ENCODE assay signal across 11 mouse cellular contexts in the genomic region with DNA sequence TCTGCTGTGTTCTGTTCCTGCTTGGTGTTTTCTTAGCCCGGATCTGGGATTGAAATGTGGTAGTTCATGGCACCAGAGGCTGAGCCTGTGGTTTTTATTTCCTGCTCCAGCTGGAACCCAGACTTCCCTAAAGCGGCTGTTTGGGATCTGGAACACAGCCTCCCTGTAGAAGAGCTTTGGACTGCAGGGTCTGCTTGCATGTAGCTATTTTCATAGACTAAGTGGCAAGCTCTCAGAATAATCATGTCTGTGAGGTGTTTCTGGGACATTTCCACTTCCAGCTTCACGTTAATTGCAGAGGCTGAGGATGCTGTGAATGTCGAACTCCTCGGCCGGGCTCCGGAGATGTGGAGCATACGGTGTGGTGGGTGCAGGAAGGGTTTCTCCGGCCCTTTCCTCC.
DNase-seq lines count a peak whose midpoint lies in the region; ATAC-seq lines count a peak whose summit lies in the region.
"Had no signal": no experiment of that assay in that cellular context is flagged by ENCODE, and none has a peak within 500 bp of the region (broad histone marks: within the 10 kb centered on the region; RNA-seq: fewer than 3 reads in every experiment).

No protein-coding gene starts in this region.

- H3K27ac ChIP-seq in stomach, embryonic 16.5 days (ENCODE audit: low read length) = peak overlapping the region; percentile 51
- no peak overlapping the region for H3K27ac ChIP-seq in forebrain, embryonic 14.5 days (ENCODE audit: low read depth, low read length)

- H3K27me3 ChIP-seq in stomach, embryonic 16.5 days (ENCODE audit: control insufficient read depth, insufficient read depth, low read length) = no peaks in the 10 kb centered on the region
- no peaks in the 10 kb centered on the region for H3K27me3 ChIP-seq in forebrain, embryonic 14.5 days (replicated peaks; ENCODE audit: control insufficient read depth, insufficient read depth, low read length)

- intact Hi-C loops in left cerebral cortex, postnatal 14 days (cut with DNase I) = no loop called here
- intact Hi-C loops in left cerebral cortex, postnatal 4 days (cut with DNase I) = no loop called here

- ATAC-seq in stomach, embryonic 16.5 days (ENCODE audit: insufficient read depth, low FRiP score) = no peak
- ATAC-seq in forebrain, embryonic 14.5 days = no peak

- DNase-seq in heart, adult 18-20 months = peak; percentile 33 to 43
- no peak for DNase-seq in heart, adult 8-10 months (ENCODE audit: low spot score)
- DNase-seq in left cerebral cortex, postnatal 14 days (ENCODE audit: low spot score in 2 of 2) = peak; percentile 25 to 52
- no peak for DNase-seq in left cerebral cortex, postnatal 4 days
- peak; percentile 49 for DNase-seq in kidney, postnatal 10 days
- no peak for DNase-seq in c-Kit-positive CD71-positive TER-119-positive erythroid progenitor cells, embryonic 14.5 days (ENCODE audit: low spot score)
- no peak for DNase-seq in forebrain, embryonic 14.5 days (ENCODE audit: low spot score)
- DNase-seq: cerebellum, adult 9-10 months; thymus, postnatal 14 days had no signal

- no peak overlapping the region for H3K4me2 ChIP-seq in stomach, embryonic 16.5 days (ENCODE audit: low read depth, low read length)
- no peak overlapping the region for H3K4me2 ChIP-seq in forebrain, embryonic 14.5 days (ENCODE audit: low read length)

- H3K9ac ChIP-seq in stomach, embryonic 16.5 days (ENCODE audit: low read length) = peak overlapping the region; percentile 19; the same call in 1 of the 2 replicates
- no peak overlapping the region for H3K9ac ChIP-seq in forebrain, embryonic 14.5 days (ENCODE audit: low read length)

- 60% methylated on average over 9 of the region's 9 CpGs for WGBS in stomach, embryonic 16.5 days
- WGBS in forebrain, embryonic 14.5 days = 87% methylated on average over 9 of the region's 9 CpGs

- no peaks in the 10 kb centered on the region for H3K36me3 ChIP-seq in stomach, embryonic 16.5 days (ENCODE audit: control insufficient read depth, insufficient read depth, low read length)
- H3K36me3 ChIP-seq in forebrain, embryonic 14.5 days (ENCODE audit: control insufficient read depth, insufficient read depth, low read length) = no peaks in the 10 kb centered on the region

- H3K9me3 ChIP-seq in stomach, embryonic 16.5 days (replicated peaks; ENCODE audit: control insufficient read depth, low read length) = no peaks in the 10 kb centered on the region
- H3K9me3 ChIP-seq in forebrain, embryonic 14.5 days (replicated peaks; ENCODE audit: control insufficient read depth, low read length) = no peaks in the 10 kb centered on the region
- H3K9me3 ChIP-seq: megakaryocyte, embryonic 14.5 days had no signal

- H3K4me3 ChIP-seq in stomach, embryonic 16.5 days (replicated peaks; ENCODE audit: low read length) = no peak overlapping the region
- H3K4me3 ChIP-seq in forebrain, embryonic 14.5 days (ENCODE audit: low read depth, low read length) = no peak overlapping the region

- peaks cover 11% of the 10 kb centered on the region for H3K4me1 ChIP-seq in stomach, embryonic 16.5 days (ENCODE audit: control insufficient read depth, insufficient read depth, low read length)
- H3K4me1 ChIP-seq in forebrain, embryonic 14.5 days (ENCODE audit: control insufficient read depth, insufficient read depth, low read length) = no peaks in the 10 kb centered on the region

Comparison
In these comparisons a context has a peak if more than half of its experiments do, and no peak if none do; other contexts are left out.
1. DNase-seq: peak in heart, adult 18-20 months (2 of 2), left cerebral cortex, postnatal 14 days (2 of 2) and kidney, postnatal 10 days (single experiment); none in heart, adult 8-10 months (single experiment), left cerebral cortex, postnatal 4 days (single experiment), c-Kit-positive CD71-positive TER-119-positive erythroid progenitor cells, embryonic 14.5 days (single experiment) and forebrain, embryonic 14.5 days (single experiment).